Mouse (Mus musculus): ENCODE measurements at regions not wholly inside any gene's neighbourhood (a gene's known extent, or its start where the extent isn't known, plus 50 kb on each side); places are given as distances from the start of the nearest gene placed in this dataset.

GRCm38 (mm10) chr14:80169211-80169610, 185.3 kb downstream of the Olfm4 start:
- TF ChIP-seq POLR2A (IDR thresholded peaks at IDR 0.05; ENCODE audit: low read depth, low read length): no peak
- no peak for TF ChIP-seq CTCF (IDR thresholded peaks at IDR 0.05; ENCODE audit: borderline replicate concordance, insufficient read depth, low read length)
